Mouse (Mus musculus) B cell, adult 62 days (primary cell): ENCODE measurements around the gene 4921509C19Rik. TPM values are rescaled to one million over a fixed set of nuclear protein-coding genes. Genes with fewer than 3 reads are reported as not detected.

ENCODE experiments used
- total RNA-seq: library from RNA; stranded (reverse); gene quantifications from 4 replicates; pipeline ENCODE4 v1.2.4, GENCODE M21; 2023

4921509C19Rik gene
- not detected in 4 replicates for total RNA-seq

DNA sequence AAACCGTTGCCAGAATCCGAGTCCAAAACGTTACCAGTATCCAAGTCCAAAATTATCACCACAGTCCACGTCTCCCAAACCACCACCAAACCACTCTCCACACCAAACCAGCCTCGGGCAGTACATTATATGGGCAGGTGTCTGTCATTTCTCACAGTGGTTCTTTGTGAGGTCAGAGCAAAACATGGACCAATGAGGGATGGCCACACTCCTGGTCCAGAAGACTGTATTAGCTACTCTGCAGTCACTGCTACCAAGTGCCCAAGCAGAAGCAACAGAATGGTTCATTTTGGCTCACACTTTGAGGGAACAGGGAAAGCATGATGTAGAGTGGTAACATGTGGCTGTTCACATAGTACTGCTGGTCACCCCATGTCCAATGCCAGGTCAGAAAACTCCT is at the start of gene 4921509C19Rik:
4921509C19Rik (minus strand) TSS at position 101 of the 400 bp plus-strand sequence.

DNA sequence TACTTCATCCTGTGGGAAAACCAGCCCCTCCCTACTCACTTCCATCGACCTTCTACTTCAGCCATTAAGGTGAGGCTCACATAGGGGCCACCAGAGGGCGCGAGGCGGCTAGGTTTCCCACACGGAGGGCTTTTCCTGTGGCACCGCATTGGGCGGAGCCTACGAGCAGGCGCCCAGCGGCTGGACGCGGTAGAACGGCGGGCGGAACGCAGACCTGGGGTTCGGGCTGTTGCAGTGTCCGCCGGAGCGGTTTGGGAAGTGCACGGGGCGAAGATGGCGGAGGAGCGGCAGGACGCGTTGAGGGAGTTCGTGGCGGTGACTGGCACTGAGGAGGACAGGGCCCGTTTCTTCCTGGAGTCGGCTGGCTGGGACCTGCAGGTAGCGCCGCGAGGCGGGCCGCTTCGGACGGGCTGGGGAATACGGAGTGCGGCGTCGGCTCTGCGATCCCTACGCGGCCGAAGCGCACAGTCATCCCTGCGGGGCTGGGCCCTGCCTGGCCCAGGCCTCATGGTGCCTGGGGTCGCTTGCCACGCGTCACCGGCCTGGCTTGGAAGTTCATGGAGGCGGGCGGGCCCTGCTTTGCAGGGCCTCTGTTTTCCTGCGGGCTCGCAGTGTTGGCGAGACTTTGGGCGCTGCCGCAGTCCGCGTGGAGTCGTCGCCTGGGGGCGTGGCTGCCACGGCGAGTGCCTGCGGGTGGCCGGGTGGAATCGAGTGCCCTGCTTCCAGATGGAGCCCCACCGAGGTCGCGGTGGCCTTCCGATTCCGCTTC is 18.3 kb upstream of the 4921509C19Rik start, which contains the start of gene Nsfl1c:
Nsfl1c (plus strand) TSS at position 148 of the 769 bp plus-strand sequence.

Other genes with a start within 250 kb of the 4921509C19Rik start
- 101 to 112 TPM (median 105 TPM) in 4 replicates for gene Nsfl1c, start 18.0 kb upstream of the 4921509C19Rik start, total RNA-seq
- 58.7 to 68.1 TPM (median 67.3 TPM) in 4 replicates for gene Fkbp1a, start 66.3 kb upstream of the 4921509C19Rik start, total RNA-seq
- gene Sdcbp2, start 96.5 kb upstream of the 4921509C19Rik start, total RNA-seq = 1.5 to 4.0 TPM (median 1.9 TPM) in 4 replicates
- gene Snph, start 156.4 kb upstream of the 4921509C19Rik start, total RNA-seq = 0.30 to 2.1 TPM (median 0.48 TPM) in 4 replicates
- not detected in 4 replicates for gene Rad21l, start 192.4 kb upstream of the 4921509C19Rik start, total RNA-seq
- not detected in 4 replicates for gene Tmem74b, start 225.9 kb upstream of the 4921509C19Rik start, total RNA-seq